Mouse (Mus musculus) embryonic facial prominence, embryonic 13.5 days (tissue): ENCODE measurements around the gene Clec4a3. TPM values are rescaled to one million over a fixed set of nuclear protein-coding genes. Genes with fewer than 3 reads are reported as not detected.
"Not testable (repeated sequence)": the region's sequence is repeated elsewhere in the genome, so short reads cannot be mapped to it uniquely, and the experiment has no call there.

Source experiments
- ATAC-seq: fragments of 200-750 bp; cut with Nextera tagmentation; 2 replicates; pipeline ENCODE4 v1.8.0; 2017; ENCODE audit warnings: low read depth; ENCODE audit not compliant: insufficient number of reproducible peaks, insufficient read depth, low FRiP score, low TSS enrichment
- H3K27ac ChIP-seq: fragments of 300-500 bp; sonication (generic); 2 replicates; pipeline ENCODE4 v1.5.1; 2015; ENCODE audit warnings: moderate library complexity, mild to moderate bottlenecking, inconsistent platforms
- H3K27me3 ChIP-seq: fragments of 300-500 bp; sonication (generic); 2 replicates; pipeline ENCODE4 v1.6.1; 2015; ENCODE audit warnings: mild to moderate bottlenecking, inconsistent platforms
- H3K36me3 ChIP-seq: fragments of 300-500 bp; sonication (generic); 2 replicates; pipeline ENCODE4 v1.6.1; 2015; ENCODE audit warnings: mild to moderate bottlenecking, inconsistent platforms
- H3K4me1 ChIP-seq: fragments of 300-500 bp; sonication (generic); 2 replicates; pipeline ENCODE4 v1.6.1; 2015; ENCODE audit warnings: inconsistent platforms
- H3K4me2 ChIP-seq: fragments of 300-500 bp; sonication (generic); 2 replicates; pipeline ENCODE4 v1.6.1; 2015; ENCODE audit warnings: moderate library complexity, mild to moderate bottlenecking, inconsistent platforms
- H3K4me3 ChIP-seq: fragments of 300-500 bp; sonication (generic); 2 replicates; pipeline ENCODE4 v1.5.1; 2015; ENCODE audit warnings: mild to moderate bottlenecking, inconsistent platforms
- H3K9ac ChIP-seq: fragments of 300-500 bp; sonication (generic); 2 replicates; pipeline ENCODE4 v1.6.1; 2015; ENCODE audit warnings: mild to moderate bottlenecking, inconsistent platforms
- H3K9me3 ChIP-seq: fragments of 300-500 bp; sonication (generic); 2 replicates; pipeline ENCODE4 v1.6.1; 2016; ENCODE audit warnings: inconsistent platforms
- WGBS: fragments of 180-500 bp; shearing (Covaris S2); methylation state at CpG from one replicate; pipeline ENCODE4 v1.1.7; 2015; ENCODE audit warnings: mixed read lengths; 5-methylcytosine and 5-hydroxymethylcytosine counted together
- polyA plus RNA-seq: library from polyadenylated mRNA; unstranded; fragments of >200 nt; fragmentation: Nextera tagmentation; extraction: Ambion mirVana; gene quantifications from 2 replicates; pipeline ENCODE4 v1.2.1, GENCODE M21; 2015

Clec4a3 gene
- polyA plus RNA-seq: 1.7 and 2.6 TPM in 2 replicates

- no peak for ATAC-seq
- Histone ChIP-seq H3K4me3 (no peak within 1 kb of the TSS), H3K9ac (no peak within 1 kb of the TSS), H3K4me1 (no peaks in the 10 kb centered on the region), H3K27me3 (no peaks in the 10 kb centered on the region), H3K27ac (no peak within 1 kb of the TSS), H3K4me2 (no peak within 1 kb of the TSS), H3K36me3 (no peaks in the 10 kb centered on the region), H3K9me3 (no peaks in the 10 kb centered on the region; the same call in 1 of the 2 replicates)
- WGBS: 82% methylated on average over 8 of the region's 8 CpGs
These were observed at the start of gene Clec4a3 for GRCm38 (mm10) chr6:122952401-122952800. Gene Clec4a3 (plus strand): TSS chr6:122952515.

- no peak overlapping the region for H3K4me2 ChIP-seq
- no peaks in the 10 kb centered on the region for H3K36me3 ChIP-seq
- H3K9me3 ChIP-seq: no peaks in the 10 kb centered on the region
- H3K9ac ChIP-seq: no peak overlapping the region
- no peak overlapping the region for H3K4me3 ChIP-seq
- no peaks in the 10 kb centered on the region for H3K27me3 ChIP-seq
- H3K4me1 ChIP-seq: no peaks in the 10 kb centered on the region
- H3K27ac ChIP-seq: no peak overlapping the region
- 86% methylated on average over 4 of the region's 4 CpGs for WGBS
- ATAC-seq: no peak
These were observed 32.4 kb upstream of the Clec4a3 start for GRCm38 (mm10) chr6:122919922-122920321.

GRCm38 (mm10) chr6:122921451-122921850 lies 30.9 kb upstream of the Clec4a3 start, which contains the start of gene Clec4a1:
Gene Clec4a1 (plus strand): TSS chr6:122921848.
- WGBS: 65% methylated on average over 4 of the region's 4 CpGs

GRCm38 (mm10) chr6:122934845-122935244 lies 17.5 kb upstream of the Clec4a3 start:
- no peak for ATAC-seq
- H3K4me3 ChIP-seq: no peak overlapping the region
- H3K4me2 ChIP-seq: no peak overlapping the region
- H3K36me3 ChIP-seq: no peaks in the 10 kb centered on the region
- H3K9ac ChIP-seq: no peak overlapping the region
- no peak overlapping the region for H3K27ac ChIP-seq
- WGBS: 83% methylated on average over 3 of the region's 3 CpGs
- H3K9me3 ChIP-seq: no peaks in the 10 kb centered on the region
- no peaks in the 10 kb centered on the region for H3K27me3 ChIP-seq
- no peaks in the 10 kb centered on the region for H3K4me1 ChIP-seq

More at GRCm38 (mm10) chr6:122921451-122921850, 30.9 kb upstream of the Clec4a3 start, which contains the start of gene Clec4a1:
- no peak for ATAC-seq
- Histone ChIP-seq H3K4me2 (no peak within 1 kb of the TSS), H3K27ac (no peak within 1 kb of the TSS), H3K9me3 (no peaks in the 10 kb centered on the region), H3K36me3 (no peaks in the 10 kb centered on the region), H3K4me1 (no peaks in the 10 kb centered on the region), H3K9ac (no peak within 1 kb of the TSS), H3K4me3 (no peak within 1 kb of the TSS), H3K27me3 (no peaks in the 10 kb centered on the region)

- Histone ChIP-seq H3K4me2 (no peak overlapping the region), H3K9ac (no peak overlapping the region), H3K4me3 (no peak overlapping the region), H3K36me3 (no peaks in the 10 kb centered on the region), H3K27ac (no peak overlapping the region), H3K4me1 (no peaks in the 10 kb centered on the region), H3K27me3 (no peaks in the 10 kb centered on the region), H3K9me3 (no peaks in the 10 kb centered on the region)
- 86% methylated on average over 5 of the region's 5 CpGs for WGBS
- ATAC-seq: no peak
These were observed 12.7 kb upstream of the Clec4a3 start for GRCm38 (mm10) chr6:122939618-122940017.

- H3K36me3 ChIP-seq: no peaks in the 10 kb centered on the region
- no peaks in the 10 kb centered on the region; the same call in 1 of the 2 replicates for H3K9me3 ChIP-seq
- H3K27ac ChIP-seq: no peak overlapping the region
- ATAC-seq: no peak
- 90% methylated on average over 2 of the region's 2 CpGs for WGBS
- no peak overlapping the region for H3K9ac ChIP-seq
- H3K4me1 ChIP-seq: no peaks in the 10 kb centered on the region
- H3K4me3 ChIP-seq: no peak overlapping the region
- no peaks in the 10 kb centered on the region for H3K27me3 ChIP-seq
- H3K4me2 ChIP-seq: no peak overlapping the region
These were observed 5.6 kb upstream of the Clec4a3 start for GRCm38 (mm10) chr6:122946760-122947159.

GRCm38 (mm10) chr6:122964562-122964961 lies 12.2 kb downstream of the Clec4a3 start:
- no peak overlapping the region for H3K4me3 ChIP-seq
- no peak overlapping the region for H3K4me2 ChIP-seq
- H3K27ac ChIP-seq: no peak overlapping the region
- H3K9me3 ChIP-seq: no peaks in the 10 kb centered on the region
- 69% methylated on average over 2 of the region's 2 CpGs for WGBS
- ATAC-seq: no peak
- H3K27me3 ChIP-seq: no peaks in the 10 kb centered on the region
- no peaks in the 10 kb centered on the region for H3K4me1 ChIP-seq
- no peaks in the 10 kb centered on the region for H3K36me3 ChIP-seq
- no peak overlapping the region for H3K9ac ChIP-seq

- Histone ChIP-seq H3K27me3 (no peaks in the 10 kb centered on the region), H3K4me3 (no peak overlapping the region), H3K4me1 (no peaks in the 10 kb centered on the region), H3K4me2 (no peak overlapping the region), H3K27ac (no peak overlapping the region), H3K9ac (no peak overlapping the region), H3K9me3 (no peaks in the 10 kb centered on the region), H3K36me3 (no peaks in the 10 kb centered on the region)
- 86% methylated on average over 2 of the region's 2 CpGs for WGBS
- ATAC-seq: no peak
These were observed 16.7 kb downstream of the Clec4a3 start for GRCm38 (mm10) chr6:122969048-122969447.

GRCm38 (mm10) chr6:122989876-122990437 lies 37.6 kb downstream of the Clec4a3 start, which contains the start of gene Clec4a4:
Gene Clec4a4 (plus strand): TSS chr6:122990367.
- Histone ChIP-seq H3K4me3 (no peak within 1 kb of the TSS), H3K4me2 (no peak within 1 kb of the TSS), H3K4me1 (no peaks in the 10 kb centered on the region), H3K27me3 (no peaks in the 10 kb centered on the region), H3K9ac (no peak within 1 kb of the TSS), H3K9me3 (0 out of 2 replicates have a peak, but pooled peaks cover 5% of the 10 kb centered on the region), H3K36me3 (no peaks in the 10 kb centered on the region), H3K27ac (no peak within 1 kb of the TSS)
- 84% methylated on average over 6 of the region's 6 CpGs for WGBS
- no peak for ATAC-seq

- not testable (repeated sequence) for H3K4me1 ChIP-seq, H3K27ac ChIP-seq, H3K36me3 ChIP-seq, H3K9me3 ChIP-seq, H3K27me3 ChIP-seq, H3K4me3 ChIP-seq, H3K9ac ChIP-seq, H3K4me2 ChIP-seq, ATAC-seq
- 63% methylated on average over 2 of the region's 2 CpGs for WGBS
These were observed 52.4 kb downstream of the Clec4a3 start for GRCm38 (mm10) chr6:123004696-123005095.

GRCm38 (mm10) chr6:123005591-123005990 lies 53.3 kb downstream of the Clec4a3 start:
- WGBS: 66% methylated on average over 1 of the region's 1 CpGs
- Histone ChIP-seq H3K36me3 (no peaks in the 10 kb centered on the region), H3K4me2 (no peak overlapping the region), H3K9ac (no peak overlapping the region), H3K27me3 (no peaks in the 10 kb centered on the region), H3K9me3 (no peaks in the 10 kb centered on the region), H3K27ac (no peak overlapping the region), H3K4me3 (no peak overlapping the region), H3K4me1 (no peaks in the 10 kb centered on the region)
- ATAC-seq: no peak
